In genomic region chr15:99096061-99096793, GRCm38 (mm10) we compare ENCODE assay signal across 9 mouse cellular contexts. TPM values are rescaled to one million over a fixed set of nuclear protein-coding genes. Genes with fewer than 3 reads are reported as not detected.
DNase-seq lines count a peak whose midpoint lies in the region; ATAC-seq and TF ChIP-seq lines count a peak whose summit lies in the region.
"Had no signal": no experiment of that assay in that cellular context is flagged by ENCODE, and none has a peak within 500 bp of the region (broad histone marks: within the 10 kb centered on the region; RNA-seq: fewer than 3 reads in every experiment).

No protein-coding gene starts in this region.

- peak overlapping the region; percentile 48 for H3K4me3 ChIP-seq in heart, postnatal 0 days (ENCODE audit: low read depth, low read length)
- peak overlapping the region; percentile 46 for H3K4me3 ChIP-seq in embryonic facial prominence, embryonic 13.5 days
- peak overlapping the region; percentile 35 for H3K4me3 ChIP-seq in intestine, embryonic 14.5 days (ENCODE audit: low read depth, low read length)
- H3K4me3 ChIP-seq in midbrain, embryonic 12.5 days: peak overlapping the region; percentile 41

- TF ChIP-seq CTCF in heart, postnatal 0 days (IDR thresholded peaks at IDR 0.05; ENCODE audit: low read depth): no peak

- H3K4me1 ChIP-seq in heart, postnatal 0 days (ENCODE audit: control insufficient read depth, insufficient read depth): peaks cover 24% of the 10 kb centered on the region
- H3K4me1 ChIP-seq in embryonic facial prominence, embryonic 13.5 days: peaks cover 52% of the 10 kb centered on the region
- H3K4me1 ChIP-seq in intestine, embryonic 14.5 days (replicated peaks; ENCODE audit: control insufficient read depth, insufficient read depth, low read length): peaks cover 22% of the 10 kb centered on the region
- peaks cover 59% of the 10 kb centered on the region for H3K4me1 ChIP-seq in midbrain, embryonic 12.5 days

- no peak for TF ChIP-seq EP300 in heart, postnatal 0 days (IDR thresholded peaks at IDR 0.05; ENCODE audit: low read depth)

- H3K9me3 ChIP-seq in heart, postnatal 0 days (replicated peaks; ENCODE audit: control insufficient read depth, low read length): no peaks in the 10 kb centered on the region
- no peaks in the 10 kb centered on the region for H3K9me3 ChIP-seq in embryonic facial prominence, embryonic 13.5 days
- H3K9me3 ChIP-seq in intestine, embryonic 14.5 days (ENCODE audit: control insufficient read depth, low read length): no peaks in the 10 kb centered on the region
- H3K9me3 ChIP-seq in midbrain, embryonic 12.5 days: no peaks in the 10 kb centered on the region

- peak overlapping the region; percentile 66 for H3K4me2 ChIP-seq in heart, postnatal 0 days (ENCODE audit: low read depth, low read length)
- H3K4me2 ChIP-seq in embryonic facial prominence, embryonic 13.5 days: peak overlapping the region; percentile 79
- peak overlapping the region; percentile 60 for H3K4me2 ChIP-seq in intestine, embryonic 14.5 days (ENCODE audit: low read length)
- peak overlapping the region; percentile 66 for H3K4me2 ChIP-seq in midbrain, embryonic 12.5 days (replicated peaks)

- no peak overlapping the region for H3K27ac ChIP-seq in heart, postnatal 0 days (ENCODE audit: low read depth)
- no peak overlapping the region for H3K27ac ChIP-seq in embryonic facial prominence, embryonic 13.5 days
- H3K27ac ChIP-seq in intestine, embryonic 14.5 days (ENCODE audit: low read depth): no peak overlapping the region
- peak overlapping the region; percentile 66 for H3K27ac ChIP-seq in midbrain, embryonic 12.5 days (replicated peaks)

- intact Hi-C loops in heart, postnatal 36 days (cut with DNase I): no loop called here

- no peaks in the 10 kb centered on the region for H3K36me3 ChIP-seq in heart, postnatal 0 days (replicated peaks; ENCODE audit: control insufficient read depth, insufficient read depth, low read length)
- H3K36me3 ChIP-seq in embryonic facial prominence, embryonic 13.5 days: no peaks in the 10 kb centered on the region
- no peaks in the 10 kb centered on the region for H3K36me3 ChIP-seq in intestine, embryonic 14.5 days (ENCODE audit: control insufficient read depth, insufficient read depth, low read length)
- H3K36me3 ChIP-seq in midbrain, embryonic 12.5 days: no peaks in the 10 kb centered on the region

- WGBS in heart, postnatal 0 days: 14% methylated on average over 24 of the region's 24 CpGs
- 4% methylated on average over 24 of the region's 24 CpGs for WGBS in embryonic facial prominence, embryonic 13.5 days
- WGBS in intestine, embryonic 14.5 days: 3% methylated on average over 24 of the region's 24 CpGs
- WGBS in midbrain, embryonic 12.5 days: 2% methylated on average over 24 of the region's 24 CpGs

- peaks cover 79% of the 10 kb centered on the region for H3K27me3 ChIP-seq in heart, postnatal 0 days (ENCODE audit: control insufficient read depth, insufficient read depth, low read length)
- peaks cover 94% of the 10 kb centered on the region for H3K27me3 ChIP-seq in embryonic facial prominence, embryonic 13.5 days
- H3K27me3 ChIP-seq in intestine, embryonic 14.5 days (replicated peaks; ENCODE audit: control insufficient read depth, insufficient read depth, low read length): peaks cover 86% of the 10 kb centered on the region
- peaks cover 92% of the 10 kb centered on the region for H3K27me3 ChIP-seq in midbrain, embryonic 12.5 days

- no peak for DNase-seq in heart, postnatal 0 days (ENCODE audit: low spot score)
- no peak for DNase-seq in heart, postnatal 36 days
- DNase-seq in intestine, embryonic 14.5 days (ENCODE audit: low spot score): no peak
- DNase-seq in thymus, postnatal 10 days (ENCODE audit: low spot score in 2 of 2): no peak
- DNase-seq in cerebellum, adult 11 months: no peak
- DNase-seq in layer of hippocampus, adult 11-12 months (ENCODE audit: low spot score): no peak

- 0 out of 2 replicates have a peak overlapping the region, but pooled peaks have one; percentile 34 for H3K9ac ChIP-seq in heart, postnatal 0 days (replicated peaks; ENCODE audit: low read depth, low read length)
- H3K9ac ChIP-seq in embryonic facial prominence, embryonic 13.5 days: peak overlapping the region; percentile 55; the same call in 1 of the 2 replicates
- no peak overlapping the region for H3K9ac ChIP-seq in intestine, embryonic 14.5 days (ENCODE audit: low read length)
- H3K9ac ChIP-seq in midbrain, embryonic 12.5 days (replicated peaks): peak overlapping the region; percentile 45

- ATAC-seq in heart, postnatal 0 days (ENCODE audit: insufficient read depth, low read depth): no peak
- no peak for ATAC-seq in embryonic facial prominence, embryonic 13.5 days (ENCODE audit: insufficient number of reproducible peaks, insufficient read depth, low FRiP score, low TSS enrichment, low read depth)
- ATAC-seq in intestine, embryonic 14.5 days (replicated peaks; ENCODE audit: low FRiP score, low TSS enrichment, low read depth): no peak
- no peak for ATAC-seq in midbrain, embryonic 12.5 days (ENCODE audit: low FRiP score, low read depth)

RNA-seq across cellular contexts. Expression of gene Dnajc22, which starts 3.3 kb away (rescaled TPM):
- total RNA-seq in heart, postnatal 0 days (2014; rRNA removed; ENCODE audit: low replicate concordance): 2.3 TPM in 1 of 2 replicates, not detected in the other
- 0.29 and 0.61 TPM in 2 replicates for polyA plus RNA-seq in heart, postnatal 0 days (2015; fragmentation: Nextera tagmentation; extraction: Ambion mirVana)
- under 1 TPM; 0.22 to 0.36 TPM for total RNA-seq in heart, postnatal 36 days (2021)
- 0.44 and 0.52 TPM in 2 replicates for polyA plus RNA-seq in embryonic facial prominence, embryonic 13.5 days (2015; fragmentation: Nextera tagmentation; extraction: Ambion mirVana)
- polyA plus RNA-seq in intestine, embryonic 14.5 days (2014; fragmentation: Nextera tagmentation; extraction: Ambion mirVana): 16.3 and 20.2 TPM in 2 replicates
- 1.9 and 2.2 TPM in 2 replicates for polyA plus RNA-seq in midbrain, embryonic 12.5 days (2016; fragmentation: Nextera tagmentation; extraction: Ambion mirVana)

RNA-seq across cellular contexts. Expression of gene C1ql4, which starts 8.6 kb away (rescaled TPM):
- not detected in 2 replicates for total RNA-seq in heart, postnatal 0 days (2014; rRNA removed; ENCODE audit: low replicate concordance)
- polyA plus RNA-seq in heart, postnatal 0 days (2015; fragmentation: Nextera tagmentation; extraction: Ambion mirVana): 0.20 TPM in 1 of 2 replicates, not detected in the other
- total RNA-seq in heart, postnatal 36 days (2021): not detected
- 0.22 TPM in 1 of 2 replicates, not detected in the other for polyA plus RNA-seq in embryonic facial prominence, embryonic 13.5 days (2015; fragmentation: Nextera tagmentation; extraction: Ambion mirVana)
- polyA plus RNA-seq in intestine, embryonic 14.5 days (2014; fragmentation: Nextera tagmentation; extraction: Ambion mirVana): 0.16 TPM in 1 of 2 replicates, not detected in the other
- polyA plus RNA-seq in midbrain, embryonic 12.5 days (2016; fragmentation: Nextera tagmentation; extraction: Ambion mirVana): 18.2 and 19.9 TPM in 2 replicates
- total RNA-seq: gastrocnemius, postnatal 25 days had no signal

RNA-seq across cellular contexts. Expression of gene Troap, which starts 21.9 kb away (rescaled TPM):
- total RNA-seq in heart, postnatal 0 days (2014; rRNA removed; ENCODE audit: low replicate concordance): 16.2 and 19.1 TPM in 2 replicates
- polyA plus RNA-seq in heart, postnatal 0 days (2015; fragmentation: Nextera tagmentation; extraction: Ambion mirVana): 7.0 and 8.1 TPM in 2 replicates
- total RNA-seq in heart, postnatal 36 days (2021): under 1 TPM; 0.33 to 0.49 TPM
- polyA plus RNA-seq in embryonic facial prominence, embryonic 13.5 days (2015; fragmentation: Nextera tagmentation; extraction: Ambion mirVana): 30.9 and 41.1 TPM in 2 replicates
- 25.4 and 27.7 TPM in 2 replicates for polyA plus RNA-seq in intestine, embryonic 14.5 days (2014; fragmentation: Nextera tagmentation; extraction: Ambion mirVana)
- 33.2 and 38.3 TPM in 2 replicates for polyA plus RNA-seq in midbrain, embryonic 12.5 days (2016; fragmentation: Nextera tagmentation; extraction: Ambion mirVana)

RNA-seq across cellular contexts. Expression of gene Spats2, which starts 29.5 kb away (rescaled TPM):
- total RNA-seq in heart, postnatal 0 days (2014; rRNA removed; ENCODE audit: low replicate concordance): 17.6 and 22.5 TPM in 2 replicates
- polyA plus RNA-seq in heart, postnatal 0 days (2015; fragmentation: Nextera tagmentation; extraction: Ambion mirVana): 15.0 and 16.1 TPM in 2 replicates
- 1 to 10 TPM; 6.6 to 7.9 TPM for total RNA-seq in heart, postnatal 36 days (2021)
- polyA plus RNA-seq in embryonic facial prominence, embryonic 13.5 days (2015; fragmentation: Nextera tagmentation; extraction: Ambion mirVana): 44.1 and 51.0 TPM in 2 replicates
- 38.4 and 41.4 TPM in 2 replicates for polyA plus RNA-seq in intestine, embryonic 14.5 days (2014; fragmentation: Nextera tagmentation; extraction: Ambion mirVana)
- polyA plus RNA-seq in midbrain, embryonic 12.5 days (2016; fragmentation: Nextera tagmentation; extraction: Ambion mirVana): 65.3 and 73.7 TPM in 2 replicates

RNA-seq across cellular contexts. Expression of gene Prph, which starts 41.3 kb away (rescaled TPM):
- 2.0 TPM in 1 of 2 replicates, not detected in the other for total RNA-seq in heart, postnatal 0 days (2014; rRNA removed; ENCODE audit: low replicate concordance)
- polyA plus RNA-seq in heart, postnatal 0 days (2015; fragmentation: Nextera tagmentation; extraction: Ambion mirVana): 0.07 and 0.84 TPM in 2 replicates
- under 1 TPM; 0.14 to 0.94 TPM for total RNA-seq in heart, postnatal 36 days (2021)
- 1.8 and 7.1 TPM in 2 replicates for polyA plus RNA-seq in embryonic facial prominence, embryonic 13.5 days (2015; fragmentation: Nextera tagmentation; extraction: Ambion mirVana)
- polyA plus RNA-seq in intestine, embryonic 14.5 days (2014; fragmentation: Nextera tagmentation; extraction: Ambion mirVana): 54.4 and 56.3 TPM in 2 replicates
- polyA plus RNA-seq in midbrain, embryonic 12.5 days (2016; fragmentation: Nextera tagmentation; extraction: Ambion mirVana): 5.4 and 8.1 TPM in 2 replicates

Comparison
In these comparisons a context has a peak if more than half of its experiments do, and no peak if none do; other contexts are left out.
1. RNA of gene C1ql4, which starts 8.6 kb away (polyA plus RNA-seq): 18.2 to 19.9 TPM in midbrain, embryonic 12.5 days; 0.22 TPM in embryonic facial prominence, embryonic 13.5 days, 0.20 TPM in heart, postnatal 0 days and 0.16 TPM in intestine, embryonic 14.5 days; every median in the first group is over 10 times any median in the second.
2. Peak in every context shown above with its lines, with median percentiles within 50 percentile points of each other: H3K4me2 ChIP-seq and H3K4me3 ChIP-seq.